Mouse (Mus musculus) G1E (cell line): Measurements from ENCODE around the gene Agpat3. TPM values are rescaled to one million over a fixed set of nuclear protein-coding genes. Genes with fewer than 3 reads are reported as not detected.

Source experiments
- ATAC-seq: 2 replicates; pipeline ENCODE4 v1.8.0; 2016; ENCODE audit warnings: mild to moderate bottlenecking; ENCODE audit not compliant: insufficient number of reproducible peaks, poor library complexity, low FRiP score, severe bottlenecking; ENCODE audit errors: extremely low read depth
- DNase-seq: peaks from one replicate; pipeline ENCODE4 v3.0.0; 2012; ENCODE audit warnings: low spot score
- H3K27me3 ChIP-seq: 2 replicates; pipeline ENCODE4 v1.6.1; 2012; ENCODE audit warnings: mild to moderate bottlenecking, low read length, inconsistent platforms; ENCODE audit not compliant: insufficient read depth
- H3K36me3 ChIP-seq: replicated peaks from 2 replicates; pipeline ENCODE3; 2012; ENCODE audit warnings: mild to moderate bottlenecking, inconsistent platforms
- H3K4me1 ChIP-seq: 2 replicates; pipeline ENCODE4 v1.6.1; 2012; ENCODE audit warnings: low read depth, low read length, inconsistent platforms, mixed read lengths; ENCODE audit not compliant: insufficient read depth
- H3K4me3 ChIP-seq: 2 replicates; pipeline ENCODE4 v1.5.1; 2012; ENCODE audit warnings: low read depth, mild to moderate bottlenecking, inconsistent platforms, low read length, moderate library complexity, mixed read lengths
- H3K9me3 ChIP-seq: replicated peaks from 2 replicates; pipeline ENCODE4 v1.6.1; 2012; ENCODE audit warnings: inconsistent platforms
- CTCF ChIP-seq: IDR thresholded peaks from 2 replicates; pipeline ENCODE4 v1.5.1; 2012; ENCODE audit warnings: low read depth, low read length, inconsistent platforms, mixed read lengths
- GATA1 ChIP-seq: IDR thresholded peaks from 2 replicates; pipeline ENCODE4 v1.6.1; 2012; ENCODE audit warnings: borderline replicate concordance, low read length, inconsistent platforms, mixed read lengths
- GATA2 ChIP-seq: IDR thresholded peaks from 2 replicates; pipeline ENCODE4 v1.6.1; 2012; ENCODE audit warnings: low read depth, low read length, inconsistent platforms, borderline replicate concordance
- POLR2AphosphoS5 ChIP-seq: IDR thresholded peaks from 2 replicates; pipeline ENCODE4 v1.6.1; 2012; ENCODE audit warnings: low read depth, low read length, inconsistent platforms; ENCODE audit not compliant: insufficient replicate concordance
- TAL1 ChIP-seq: conservative IDR thresholded peaks from 2 replicates; pipeline ENCODE4 v1.6.1; 2012; ENCODE audit warnings: low read depth, low read length, inconsistent platforms, mixed read lengths
- polyA plus RNA-seq: library from polyadenylated mRNA; stranded (reverse); fragments of >175 nt; gene quantifications from 2 replicates; pipeline ENCODE4 v1.2.3, GENCODE M21; 2012
- total RNA-seq, 2 experiments: library from RNA; stranded (forward) in 1 of 2; stranded (reverse) in 1 of 2; fragments of 200-1000 nt in 1 of 2; fragments of >200 nt in 1 of 2; fragmentation: Nextera tagmentation in 1 of 2; gene quantifications; 2 replicates each; pipeline ENCODE4 v1.2.3; 2014 to 2017

The Agpat3 gene
- total and polyA plus RNA-seq, 3 experiments, result 2.3 to 2.9 (median 2.3) TPM

- ATAC-seq (no peak), DNase-seq (no peak)
- Histone ChIP-seq H3K4me3 (no peak overlapping the region), H3K4me1 (no peaks in the 10 kb centered on the region), H3K27me3 (peaks cover 55% of the 10 kb centered on the region), H3K36me3 (peaks cover 3% of the 10 kb centered on the region), H3K9me3 (no peaks in the 10 kb centered on the region)
- no peak for TF ChIP-seq CTCF
- no peak for TF ChIP-seq TAL1
- no peak for TF ChIP-seq GATA1
- no peak for TF ChIP-seq POLR2AphosphoS5
- TF ChIP-seq GATA2, result no peak
Observed at GRCm38 (mm10) chr10:78285409-78285808, 66.9 kb downstream of the Agpat3 start.

- DNase-seq (no peak), ATAC-seq (no peak)
- H3K4me3 ChIP-seq, result no peak overlapping the region
- peaks cover 56% of the 10 kb centered on the region for H3K27me3 ChIP-seq
- no peaks in the 10 kb centered on the region for H3K4me1 ChIP-seq
- H3K9me3 ChIP-seq, result no peaks in the 10 kb centered on the region
- H3K36me3 ChIP-seq, result peaks cover 3% of the 10 kb centered on the region
- no peak for TF ChIP-seq GATA1
- TF ChIP-seq CTCF, result no peak
Observed at GRCm38 (mm10) chr10:78284812-78285211, 67.5 kb downstream of the Agpat3 start.

- no peak for ATAC-seq
- no peak for TF ChIP-seq GATA1
- no peak for TF ChIP-seq CTCF
- no peak for TF ChIP-seq TAL1
- no peak for TF ChIP-seq POLR2AphosphoS5
- no peak for TF ChIP-seq GATA2
- no peak for DNase-seq
- Histone ChIP-seq H3K4me3 (no peak overlapping the region), H3K9me3 (no peaks in the 10 kb centered on the region), H3K27me3 (peaks cover 45% of the 10 kb centered on the region), H3K4me1 (peaks cover 3% of the 10 kb centered on the region; the same call in 1 of the 2 replicates), H3K36me3 (peaks cover 3% of the 10 kb centered on the region)
Observed at GRCm38 (mm10) chr10:78282411-78282810, 69.9 kb downstream of the Agpat3 start.

GRCm38 (mm10) chr10:78280486-78280885 is 71.8 kb downstream of the Agpat3 start:
- H3K27me3 ChIP-seq, result peaks cover 44% of the 10 kb centered on the region
- H3K4me1 ChIP-seq, result peaks cover 3% of the 10 kb centered on the region
- DNase-seq (no peak), ATAC-seq (no peak)
- H3K9me3 ChIP-seq, result no peaks in the 10 kb centered on the region
- no peak overlapping the region for H3K4me3 ChIP-seq
- no peaks in the 10 kb centered on the region for H3K36me3 ChIP-seq
- TF ChIP-seq CTCF (no peak), POLR2AphosphoS5 (no peak), GATA2 (no peak), GATA1 (no peak), TAL1 (no peak)

- peak; percentile 43 for DNase-seq
- Histone ChIP-seq H3K27me3 (peaks cover 37% of the 10 kb centered on the region), H3K9me3 (no peaks in the 10 kb centered on the region), H3K4me3 (no peak overlapping the region), H3K4me1 (peaks cover 3% of the 10 kb centered on the region), H3K36me3 (no peaks in the 10 kb centered on the region)
- ATAC-seq, result no peak
- TF ChIP-seq TAL1 (no peak), CTCF (peak; percentile 82), GATA1 (no peak)
Observed at GRCm38 (mm10) chr10:78279210-78279609, 73.1 kb downstream of the Agpat3 start.

- Histone ChIP-seq H3K36me3 (no peaks in the 10 kb centered on the region), H3K4me1 (peaks cover 14% of the 10 kb centered on the region), H3K4me3 (no peak overlapping the region), H3K9me3 (no peaks in the 10 kb centered on the region), H3K27me3 (peaks cover 35% of the 10 kb centered on the region)
- TF ChIP-seq GATA2, result no peak
- no peak for TF ChIP-seq TAL1
- no peak for TF ChIP-seq POLR2AphosphoS5
- TF ChIP-seq CTCF, result no peak
- TF ChIP-seq GATA1, result no peak
- DNase-seq (no peak), ATAC-seq (no peak)
Observed at GRCm38 (mm10) chr10:78277835-78278234, 74.5 kb downstream of the Agpat3 start.

- no peak for DNase-seq
- Histone ChIP-seq H3K27me3 (peaks cover 25% of the 10 kb centered on the region), H3K36me3 (no peaks in the 10 kb centered on the region), H3K4me3 (no peak overlapping the region), H3K4me1 (peaks cover 20% of the 10 kb centered on the region), H3K9me3 (no peaks in the 10 kb centered on the region)
- TF ChIP-seq POLR2AphosphoS5 (no peak), GATA2 (no peak), TAL1 (no peak), CTCF (no peak), GATA1 (no peak)
- ATAC-seq, result no peak
Observed at GRCm38 (mm10) chr10:78276242-78276641, 76.0 kb downstream of the Agpat3 start.
